Mouse (Mus musculus) embryonic facial prominence, embryonic 15.5 days (tissue): ENCODE results near the gene Oog2. TPM values are rescaled to one million over a fixed set of nuclear protein-coding genes. Genes with fewer than 3 reads are reported as not detected.
"Not testable (repeated sequence)": the region's sequence is repeated elsewhere in the genome, so short reads cannot be mapped to it uniquely, and the experiment has no call there.

Experiments
- ATAC-seq: fragments of 200-750 bp; cut with Nextera tagmentation; 2 replicates; pipeline ENCODE4 v1.8.0; 2017; ENCODE audit warnings: low read depth, moderate TSS enrichment; ENCODE audit not compliant: insufficient number of reproducible peaks, low FRiP score, low TSS enrichment
- H3K27ac ChIP-seq: fragments of 300-500 bp; sonication (generic); replicated peaks from 2 replicates; pipeline ENCODE4 v1.5.1; 2015; ENCODE audit warnings: mild to moderate bottlenecking, inconsistent platforms
- H3K27me3 ChIP-seq: fragments of 300-500 bp; sonication (generic); 2 replicates; pipeline ENCODE4 v1.6.1; 2015; ENCODE audit warnings: inconsistent platforms
- H3K36me3 ChIP-seq: fragments of 300-500 bp; sonication (generic); 2 replicates; pipeline ENCODE4 v1.6.1; 2015; ENCODE audit warnings: mild to moderate bottlenecking, inconsistent platforms
- H3K4me1 ChIP-seq: fragments of 300-500 bp; sonication (generic); 2 replicates; pipeline ENCODE4 v1.6.1; 2015; ENCODE audit warnings: inconsistent platforms
- H3K4me2 ChIP-seq: fragments of 300-500 bp; sonication (generic); replicated peaks from 2 replicates; pipeline ENCODE4 v1.6.1; 2015; ENCODE audit warnings: mild to moderate bottlenecking, inconsistent platforms
- H3K4me3 ChIP-seq: fragments of 300-500 bp; sonication (generic); replicated peaks from 2 replicates; pipeline ENCODE4 v1.5.1; 2015; ENCODE audit warnings: mild to moderate bottlenecking, inconsistent platforms
- H3K9ac ChIP-seq: fragments of 300-500 bp; sonication (generic); 2 replicates; pipeline ENCODE4 v1.6.1; 2015; ENCODE audit warnings: inconsistent platforms
- H3K9me3 ChIP-seq: fragments of 300-500 bp; sonication (generic); replicated peaks from 2 replicates; pipeline ENCODE4 v1.6.1; 2016; ENCODE audit warnings: inconsistent platforms
- WGBS: fragments of 180-500 bp; shearing (Covaris S2); methylation state at CpG from one replicate; pipeline ENCODE4 v1.1.7; 2015; 5-methylcytosine and 5-hydroxymethylcytosine counted together
- polyA plus RNA-seq: library from polyadenylated mRNA; unstranded; fragments of >200 nt; fragmentation: Nextera tagmentation; extraction: Ambion mirVana; gene quantifications from 2 replicates; pipeline ENCODE4 v1.2.1, GENCODE M21; 2015

The Oog2 gene
- not detected in 2 replicates for polyA plus RNA-seq

- H3K4me3 ChIP-seq = no peak within 1 kb of the TSS
- no peak for ATAC-seq
- no peaks in the 10 kb centered on the region for H3K27me3 ChIP-seq
- no peaks in the 10 kb centered on the region for H3K4me1 ChIP-seq
- H3K9ac ChIP-seq = no peak within 1 kb of the TSS
- 42% methylated on average over 1 of the region's 1 CpGs for WGBS
- H3K36me3 ChIP-seq = no peaks in the 10 kb centered on the region
- no peak within 1 kb of the TSS for H3K4me2 ChIP-seq
- no peaks in the 10 kb centered on the region for H3K9me3 ChIP-seq
- H3K27ac ChIP-seq = no peak within 1 kb of the TSS
These were observed at the start of gene Oog2 for GRCm38 (mm10) chr4:144190419-144190818. TSS of gene Oog2 (plus strand) at chr4:144190719.

- Histone ChIP-seq H3K27me3 (no peaks in the 10 kb centered on the region), H3K4me1 (no peaks in the 10 kb centered on the region), H3K4me2 (no peak within 1 kb of the TSS), H3K9ac (no peak within 1 kb of the TSS), H3K27ac (no peak within 1 kb of the TSS), H3K4me3 (no peak within 1 kb of the TSS), H3K9me3 (no peaks in the 10 kb centered on the region; the same call in 1 of the 2 replicates), H3K36me3 (no peaks in the 10 kb centered on the region)
- no peak for ATAC-seq
- 72% methylated on average over 1 of the region's 1 CpGs for WGBS
These were observed 28.0 kb upstream of the Oog2 start, which contains the start of gene Oog3 for GRCm38 (mm10) chr4:144162563-144162962. TSS of gene Oog3 (minus strand) at chr4:144162663.

GRCm38 (mm10) chr4:144213218-144213617 is 22.7 kb downstream of the Oog2 start, which contains the start of gene C87977:
TSS of gene C87977 (minus strand) at chr4:144213318.
- not testable (repeated sequence) for H3K27ac ChIP-seq, H3K27me3 ChIP-seq, ATAC-seq, H3K9ac ChIP-seq, H3K4me2 ChIP-seq, H3K9me3 ChIP-seq, H3K4me3 ChIP-seq, H3K36me3 ChIP-seq, H3K4me1 ChIP-seq
- WGBS = 82% methylated on average over 1 of the region's 1 CpGs

Other genes starting within 250 kb of the Oog2 start
- gene Pramef25, start 239.7 kb upstream of the Oog2 start, polyA plus RNA-seq = not detected in 2 replicates
- not detected in 2 replicates for gene Gm13101, start 223.8 kb upstream of the Oog2 start, polyA plus RNA-seq
- not detected in 2 replicates for gene Pramef17, start 196.3 kb upstream of the Oog2 start, polyA plus RNA-seq
- gene Pramel4, start 131.6 kb upstream of the Oog2 start, polyA plus RNA-seq = not detected in 2 replicates
- not detected in 2 replicates for gene Gm13102, start 84.2 kb upstream of the Oog2 start, polyA plus RNA-seq
- not detected in 2 replicates for gene Oog3, start 28.1 kb upstream of the Oog2 start, polyA plus RNA-seq
- gene C87977, start 22.6 kb downstream of the Oog2 start, polyA plus RNA-seq = not detected in 2 replicates
- gene Pramel5, start 89.8 kb downstream of the Oog2 start, polyA plus RNA-seq = not detected in 2 replicates
- not detected in 2 replicates for gene Gm13128, start 139.5 kb downstream of the Oog2 start, polyA plus RNA-seq
- gene Gm13119, start 167.2 kb downstream of the Oog2 start, polyA plus RNA-seq = not detected in 2 replicates
- not detected in 2 replicates for gene Pramef20, start 187.2 kb downstream of the Oog2 start, polyA plus RNA-seq
- gene Pramef12, start 217.7 kb downstream of the Oog2 start, polyA plus RNA-seq = 0.29 and 0.67 TPM in 2 replicates
- 0.17 TPM in 1 of 2 replicates, not detected in the other for gene 1700012P22Rik, start 248.1 kb downstream of the Oog2 start, polyA plus RNA-seq